8 mouse cellular contexts compared by ENCODE assay signal in the genomic region with DNA sequence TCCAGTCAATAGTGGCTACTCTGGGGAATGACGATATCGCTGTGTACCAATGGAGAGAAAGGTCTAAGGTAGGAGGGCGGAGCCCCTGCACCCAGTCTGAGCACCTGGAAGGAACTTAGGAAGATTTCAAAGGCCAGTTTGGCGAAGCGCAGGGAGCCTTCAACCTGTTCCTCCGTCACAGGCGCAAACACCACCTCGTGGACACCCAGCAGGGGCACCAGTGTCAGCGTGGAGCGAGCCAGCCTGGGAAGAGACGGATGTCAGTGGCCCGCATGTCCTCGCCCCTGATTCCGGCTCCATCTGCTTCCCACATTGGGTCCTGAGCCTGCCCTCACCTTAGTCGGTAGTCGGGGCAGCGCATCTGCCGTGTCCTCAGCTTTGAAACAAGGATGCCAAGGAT. TPM values are rescaled to one million over a fixed set of nuclear protein-coding genes. Genes with fewer than 3 reads are reported as not detected.
A peak's percentile ranks its signal among the peaks of the same experiment; 100 is the strongest.
DNase-seq lines count a peak whose midpoint lies in the region; ATAC-seq and TF ChIP-seq lines count a peak whose summit lies in the region.

No protein-coding gene starts in this region.

- intact Hi-C loops in left cerebral cortex, postnatal 36 days (cut with DNase I): no loop called here
- intact Hi-C loops in left cerebral cortex, postnatal 10 days (cut with DNase I): no loop called here

- H3K4me3 ChIP-seq in liver, embryonic 12.5 days: no peak overlapping the region
- no peak overlapping the region for H3K4me3 ChIP-seq in liver, postnatal 0 days (ENCODE audit: low read depth, low read length)
- no peak overlapping the region for H3K4me3 ChIP-seq in forebrain, embryonic 11.5 days (ENCODE audit: low read depth, low read length)
- peak overlapping the region; percentile 31 for H3K4me3 ChIP-seq in intestine, embryonic 14.5 days (ENCODE audit: low read depth, low read length)
- H3K4me3 ChIP-seq in neural tube, embryonic 13.5 days: no peak overlapping the region

- no peak overlapping the region for H3K9ac ChIP-seq in liver, embryonic 12.5 days
- no peak overlapping the region for H3K9ac ChIP-seq in liver, postnatal 0 days (replicated peaks)
- H3K9ac ChIP-seq in forebrain, embryonic 11.5 days (ENCODE audit: low read length): no peak overlapping the region
- no peak overlapping the region for H3K9ac ChIP-seq in intestine, embryonic 14.5 days (ENCODE audit: low read length)
- H3K9ac ChIP-seq in neural tube, embryonic 13.5 days: 0 out of 2 replicates have a peak overlapping the region, but pooled peaks have one; percentile 13

- H3K9me3 ChIP-seq in liver, embryonic 12.5 days (replicated peaks): no peaks in the 10 kb centered on the region
- no peaks in the 10 kb centered on the region for H3K9me3 ChIP-seq in liver, postnatal 0 days (ENCODE audit: low read length)
- no peaks in the 10 kb centered on the region for H3K9me3 ChIP-seq in forebrain, embryonic 11.5 days (ENCODE audit: control insufficient read depth, low read length)
- no peaks in the 10 kb centered on the region for H3K9me3 ChIP-seq in intestine, embryonic 14.5 days (ENCODE audit: control insufficient read depth, low read length)
- no peaks in the 10 kb centered on the region for H3K9me3 ChIP-seq in neural tube, embryonic 13.5 days

- 19% methylated on average over 18 of the region's 18 CpGs for WGBS in liver, embryonic 12.5 days (ENCODE audit: insufficient replicate concordance)
- 20% methylated on average over 18 of the region's 18 CpGs for WGBS in liver, postnatal 0 days (ENCODE audit: insufficient replicate concordance)
- whole genome bisulfite sequencing in forebrain, embryonic 11.5 days: 13% methylated on average over 18 of the region's 18 CpGs
- WGBS in intestine, embryonic 14.5 days: 11% methylated on average over 18 of the region's 18 CpGs
- 12% methylated on average over 18 of the region's 18 CpGs for WGBS in neural tube, embryonic 13.5 days

- peaks cover 56% of the 10 kb centered on the region for H3K27me3 ChIP-seq in liver, embryonic 12.5 days (replicated peaks)
- peaks cover 27% of the 10 kb centered on the region for H3K27me3 ChIP-seq in liver, postnatal 0 days (ENCODE audit: insufficient read depth, low read length)
- peaks cover 16% of the 10 kb centered on the region for H3K27me3 ChIP-seq in forebrain, embryonic 11.5 days (ENCODE audit: control insufficient read depth, insufficient read depth, low read length)
- H3K27me3 ChIP-seq in intestine, embryonic 14.5 days (replicated peaks; ENCODE audit: control insufficient read depth, insufficient read depth, low read length): peaks cover 12% of the 10 kb centered on the region
- peaks cover 50% of the 10 kb centered on the region for H3K27me3 ChIP-seq in neural tube, embryonic 13.5 days

- peak overlapping the region; percentile 74 for H3K4me2 ChIP-seq in liver, embryonic 12.5 days
- no peak overlapping the region for H3K4me2 ChIP-seq in liver, postnatal 0 days (ENCODE audit: low read depth, low read length)
- 0 out of 2 replicates have a peak overlapping the region, but pooled peaks have one; percentile 64 for H3K4me2 ChIP-seq in forebrain, embryonic 11.5 days (ENCODE audit: low read depth, low read length, severe bottlenecking)
- peak overlapping the region; percentile 68 for H3K4me2 ChIP-seq in intestine, embryonic 14.5 days (ENCODE audit: low read length)
- peak overlapping the region; percentile 57 for H3K4me2 ChIP-seq in neural tube, embryonic 13.5 days

- peaks cover 11% of the 10 kb centered on the region for H3K36me3 ChIP-seq in liver, embryonic 12.5 days
- H3K36me3 ChIP-seq in liver, postnatal 0 days (replicated peaks; ENCODE audit: insufficient read depth, low read length): no peaks in the 10 kb centered on the region
- no peaks in the 10 kb centered on the region for H3K36me3 ChIP-seq in forebrain, embryonic 11.5 days (ENCODE audit: control insufficient read depth, insufficient read depth, low read length)
- peaks cover 6% of the 10 kb centered on the region; the same call in 1 of the 2 replicates for H3K36me3 ChIP-seq in intestine, embryonic 14.5 days (ENCODE audit: control insufficient read depth, insufficient read depth, low read length)
- H3K36me3 ChIP-seq in neural tube, embryonic 13.5 days: peaks cover 17% of the 10 kb centered on the region

- no peak for TF ChIP-seq CTCF in liver, postnatal 0 days (IDR thresholded peaks at IDR 0.05; ENCODE audit: low read depth)

- H3K4me1 ChIP-seq in liver, embryonic 12.5 days: peaks cover 33% of the 10 kb centered on the region
- H3K4me1 ChIP-seq in liver, postnatal 0 days (ENCODE audit: insufficient read depth): peaks cover 12% of the 10 kb centered on the region
- peaks cover 8% of the 10 kb centered on the region; the same call in 1 of the 2 replicates for H3K4me1 ChIP-seq in forebrain, embryonic 11.5 days (replicated peaks; ENCODE audit: control insufficient read depth, insufficient read depth, low read length)
- H3K4me1 ChIP-seq in intestine, embryonic 14.5 days (replicated peaks; ENCODE audit: control insufficient read depth, insufficient read depth, low read length): peaks cover 20% of the 10 kb centered on the region
- peaks cover 26% of the 10 kb centered on the region for H3K4me1 ChIP-seq in neural tube, embryonic 13.5 days (replicated peaks)

- H3K27ac ChIP-seq in liver, embryonic 12.5 days: no peak overlapping the region
- H3K27ac ChIP-seq in liver, postnatal 0 days (ENCODE audit: low read depth): no peak overlapping the region
- no peak overlapping the region for H3K27ac ChIP-seq in forebrain, embryonic 11.5 days (ENCODE audit: low read depth, low read length)
- H3K27ac ChIP-seq in intestine, embryonic 14.5 days (ENCODE audit: low read depth): no peak overlapping the region
- H3K27ac ChIP-seq in neural tube, embryonic 13.5 days (replicated peaks): no peak overlapping the region

- no peak for ATAC-seq in liver, embryonic 12.5 days
- ATAC-seq in liver, postnatal 0 days: no peak
- no peak for ATAC-seq in forebrain, embryonic 11.5 days (replicated peaks; ENCODE audit: low FRiP score)
- no peak for ATAC-seq in intestine, embryonic 14.5 days (replicated peaks; ENCODE audit: low FRiP score, low TSS enrichment, low read depth)
- ATAC-seq in neural tube, embryonic 13.5 days (ENCODE audit: low read depth): no peak

- no peak for TF ChIP-seq EP300 in liver, postnatal 0 days (IDR thresholded peaks at IDR 0.05; ENCODE audit: low read depth)

- no peak for DNase-seq in liver, postnatal 0 days
- no peak for DNase-seq in forebrain, embryonic 11.5 days (ENCODE audit: low spot score)
- no peak for DNase-seq in intestine, embryonic 14.5 days (ENCODE audit: low spot score)
- no peak for DNase-seq in right cerebral cortex, postnatal 10 days (ENCODE audit: low spot score in 2 of 2)
- no peak for DNase-seq in left cerebral cortex, postnatal 36 days (ENCODE audit: low spot score in 2 of 2)
- no peak for DNase-seq in left cerebral cortex, postnatal 10 days (ENCODE audit: extremely low spot score in 1 of 2, low spot score in 2 of 2)

RNA-seq across cellular contexts. Expression of a gene that starts 6.5 kb away (rescaled TPM):
- polyA plus RNA-seq in liver, embryonic 12.5 days (2016; fragmentation: Nextera tagmentation; extraction: Ambion mirVana): 0.18 and 0.41 TPM in 2 replicates
- polyA plus RNA-seq in liver, postnatal 0 days (2015; fragmentation: Nextera tagmentation; extraction: Ambion mirVana): 0.04 TPM in 1 of 2 replicates, not detected in the other
- 0.56 and 0.75 TPM in 2 replicates for polyA plus RNA-seq in forebrain, embryonic 11.5 days (2014; fragmentation: Nextera tagmentation; extraction: Ambion mirVana)
- 2.2 and 2.7 TPM in 2 replicates for polyA plus RNA-seq in intestine, embryonic 14.5 days (2014; fragmentation: Nextera tagmentation; extraction: Ambion mirVana)
- polyA plus RNA-seq in neural tube, embryonic 13.5 days (2015; fragmentation: Nextera tagmentation; extraction: Ambion mirVana): 1.3 and 1.4 TPM in 2 replicates
- 1 to 10 TPM in 1 of 2 experiments, under 1 TPM in 1; 0.89 to 2.6 TPM for total RNA-seq in left cerebral cortex, postnatal 36 days (2021)
- total RNA-seq in left cerebral cortex, postnatal 10 days (2021): 1 to 10 TPM; 4.7 to 4.8 TPM

RNA-seq across cellular contexts. Expression of a gene that starts 9.9 kb away (rescaled TPM):
- 97.8 and 98.3 TPM in 2 replicates for polyA plus RNA-seq in liver, embryonic 12.5 days (2016; fragmentation: Nextera tagmentation; extraction: Ambion mirVana)
- polyA plus RNA-seq in liver, postnatal 0 days (2015; fragmentation: Nextera tagmentation; extraction: Ambion mirVana): 38.9 and 41.0 TPM in 2 replicates
- 154 and 158 TPM in 2 replicates for polyA plus RNA-seq in forebrain, embryonic 11.5 days (2014; fragmentation: Nextera tagmentation; extraction: Ambion mirVana)
- polyA plus RNA-seq in intestine, embryonic 14.5 days (2014; fragmentation: Nextera tagmentation; extraction: Ambion mirVana): 166 and 167 TPM in 2 replicates
- polyA plus RNA-seq in neural tube, embryonic 13.5 days (2015; fragmentation: Nextera tagmentation; extraction: Ambion mirVana): 108 and 118 TPM in 2 replicates
- total RNA-seq in left cerebral cortex, postnatal 36 days (2021): 10 to 100 TPM; 70.3 to 76.0 TPM
- total RNA-seq in left cerebral cortex, postnatal 10 days (2021): 10 to 100 TPM; 99.2 to 99.9 TPM

RNA-seq across cellular contexts. Expression of a gene that starts 10.3 kb away (rescaled TPM):
- 4.9 and 5.5 TPM in 2 replicates for polyA plus RNA-seq in liver, embryonic 12.5 days (2016; fragmentation: Nextera tagmentation; extraction: Ambion mirVana)
- polyA plus RNA-seq in liver, postnatal 0 days (2015; fragmentation: Nextera tagmentation; extraction: Ambion mirVana): 5.2 and 5.8 TPM in 2 replicates
- polyA plus RNA-seq in forebrain, embryonic 11.5 days (2014; fragmentation: Nextera tagmentation; extraction: Ambion mirVana): 13.8 and 13.9 TPM in 2 replicates
- polyA plus RNA-seq in intestine, embryonic 14.5 days (2014; fragmentation: Nextera tagmentation; extraction: Ambion mirVana): 10.1 and 11.0 TPM in 2 replicates
- polyA plus RNA-seq in neural tube, embryonic 13.5 days (2015; fragmentation: Nextera tagmentation; extraction: Ambion mirVana): 21.7 and 22.2 TPM in 2 replicates
- total RNA-seq in left cerebral cortex, postnatal 36 days (2021): 10 to 100 TPM; 14.6 to 17.3 TPM
- 10 to 100 TPM; 22.6 to 23.1 TPM for total RNA-seq in left cerebral cortex, postnatal 10 days (2021)

RNA-seq across cellular contexts. Expression of a gene that starts 16.8 kb away (rescaled TPM):
- 4.1 and 5.1 TPM in 2 replicates for polyA plus RNA-seq in liver, embryonic 12.5 days (2016; fragmentation: Nextera tagmentation; extraction: Ambion mirVana)
- polyA plus RNA-seq in liver, postnatal 0 days (2015; fragmentation: Nextera tagmentation; extraction: Ambion mirVana): 3.3 and 3.4 TPM in 2 replicates
- 2.0 and 2.1 TPM in 2 replicates for polyA plus RNA-seq in forebrain, embryonic 11.5 days (2014; fragmentation: Nextera tagmentation; extraction: Ambion mirVana)
- polyA plus RNA-seq in intestine, embryonic 14.5 days (2014; fragmentation: Nextera tagmentation; extraction: Ambion mirVana): 1.9 and 2.9 TPM in 2 replicates
- 6.8 and 8.1 TPM in 2 replicates for polyA plus RNA-seq in neural tube, embryonic 13.5 days (2015; fragmentation: Nextera tagmentation; extraction: Ambion mirVana)
- 100 to 1,000 TPM; 124 to 156 TPM for total RNA-seq in left cerebral cortex, postnatal 36 days (2021)
- 100 to 1,000 TPM; 202 to 211 TPM for total RNA-seq in left cerebral cortex, postnatal 10 days (2021)

RNA-seq across cellular contexts. Expression of a gene that starts 39.8 kb away (rescaled TPM):
- 8.1 and 10.1 TPM in 2 replicates for polyA plus RNA-seq in liver, embryonic 12.5 days (2016; fragmentation: Nextera tagmentation; extraction: Ambion mirVana)
- 3.2 and 3.6 TPM in 2 replicates for polyA plus RNA-seq in liver, postnatal 0 days (2015; fragmentation: Nextera tagmentation; extraction: Ambion mirVana)
- polyA plus RNA-seq in forebrain, embryonic 11.5 days (2014; fragmentation: Nextera tagmentation; extraction: Ambion mirVana): 13.6 and 13.9 TPM in 2 replicates
- polyA plus RNA-seq in intestine, embryonic 14.5 days (2014; fragmentation: Nextera tagmentation; extraction: Ambion mirVana): 8.1 and 8.8 TPM in 2 replicates
- 17.7 and 18.1 TPM in 2 replicates for polyA plus RNA-seq in neural tube, embryonic 13.5 days (2015; fragmentation: Nextera tagmentation; extraction: Ambion mirVana)
- 10 to 100 TPM; 14.0 to 14.3 TPM for total RNA-seq in left cerebral cortex, postnatal 36 days (2021)
- 10 to 100 TPM; 13.0 to 13.6 TPM for total RNA-seq in left cerebral cortex, postnatal 10 days (2021)
